Mouse (Mus musculus) liver (tissue): ENCODE data around the gene Nhlh2.

Source experiments
- DNase-seq: peaks from one replicate; pipeline ENCODE4 v3.0.0-alpha.2; 2020; ENCODE audit warnings: mixed read lengths

Gene Nhlh2

DNA sequence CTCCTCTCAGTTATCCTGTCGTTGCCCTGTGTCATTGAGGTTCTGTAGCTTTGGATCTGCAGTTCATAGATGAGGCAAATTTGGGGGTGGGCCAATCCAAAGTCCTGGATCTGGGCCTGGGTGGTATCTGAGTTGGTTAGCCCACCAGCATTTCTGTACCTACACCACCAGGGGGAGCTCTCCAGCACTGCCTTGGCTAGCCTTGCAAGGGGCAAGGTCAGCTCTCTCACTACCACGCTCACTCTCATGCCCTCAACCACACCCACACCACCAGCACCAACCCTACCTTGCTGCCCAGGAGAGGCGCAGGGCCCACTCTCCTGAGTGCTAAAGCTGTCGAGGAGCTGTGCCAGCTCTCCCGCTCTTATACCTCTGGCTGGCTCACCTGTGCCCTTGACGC is 18.0 kb downstream of the Nhlh2 start:
- peak; percentile 48 for DNase-seq

GRCm38 (mm10) chr3:102037806-102038205 is 27.9 kb downstream of the Nhlh2 start:
- no peak for DNase-seq

DNA sequence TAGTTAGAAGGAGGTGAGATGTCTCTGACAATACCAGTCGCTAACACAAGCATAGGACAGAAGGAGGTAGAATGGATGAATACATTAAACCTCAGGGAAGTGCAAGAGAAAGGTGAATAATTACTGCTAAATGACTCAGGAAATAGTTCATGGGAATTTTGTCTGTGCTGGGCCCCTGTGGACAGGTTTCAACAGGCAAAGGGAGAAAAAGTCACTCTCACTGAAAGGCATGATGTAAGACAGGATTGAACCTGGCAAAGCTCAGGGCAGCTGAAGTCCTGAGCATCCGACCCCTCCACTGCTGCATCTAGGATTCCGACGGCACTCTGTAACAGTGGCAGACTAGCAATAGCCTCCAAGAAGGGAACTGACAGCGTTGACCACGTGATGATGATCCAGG is 28.7 kb downstream of the Nhlh2 start:
- DNase-seq: no peak

DNA sequence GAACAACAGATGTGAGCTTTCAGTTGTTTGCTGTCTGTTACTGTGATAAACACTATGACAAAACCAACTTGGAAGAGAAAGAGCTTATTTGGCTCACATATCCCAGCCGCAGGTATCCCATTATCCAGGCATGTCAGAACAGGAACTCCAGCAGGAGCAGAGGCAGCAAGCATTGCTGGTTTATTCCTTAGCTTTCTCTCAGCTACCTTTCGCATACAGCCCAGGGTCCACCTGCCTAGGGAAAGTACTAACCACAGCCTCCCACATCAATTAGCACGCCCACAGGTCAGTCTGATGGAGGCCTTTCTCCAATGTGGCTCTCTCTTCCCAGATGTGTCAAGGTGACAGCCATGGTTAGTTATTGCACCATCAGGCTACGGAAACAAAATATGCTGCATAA is 31.8 kb downstream of the Nhlh2 start:
- DNase-seq: no peak

- no peak for DNase-seq
Measured at GRCm38 (mm10) chr3:102045071-102045470, 35.2 kb downstream of the Nhlh2 start.

DNA sequence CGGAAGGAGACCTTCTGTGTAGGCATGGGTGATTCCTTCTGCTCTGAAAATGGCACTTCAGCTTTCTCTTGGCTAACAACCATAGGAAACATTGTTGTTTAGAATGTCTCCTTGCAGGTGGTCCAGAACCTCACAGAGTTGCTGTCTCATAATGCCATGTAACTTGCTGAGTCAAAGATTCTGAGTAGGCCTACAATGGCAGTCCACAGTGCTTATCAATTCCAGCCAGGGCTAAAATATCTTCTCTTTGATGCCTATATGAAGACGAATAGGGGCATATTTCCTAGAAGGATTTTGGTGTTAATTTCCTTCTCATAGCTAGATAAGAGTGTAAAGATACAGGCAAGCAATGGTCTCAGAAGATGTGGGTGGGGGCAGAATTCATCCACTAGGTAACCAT is 37.7 kb downstream of the Nhlh2 start:
- no peak for DNase-seq

DNA sequence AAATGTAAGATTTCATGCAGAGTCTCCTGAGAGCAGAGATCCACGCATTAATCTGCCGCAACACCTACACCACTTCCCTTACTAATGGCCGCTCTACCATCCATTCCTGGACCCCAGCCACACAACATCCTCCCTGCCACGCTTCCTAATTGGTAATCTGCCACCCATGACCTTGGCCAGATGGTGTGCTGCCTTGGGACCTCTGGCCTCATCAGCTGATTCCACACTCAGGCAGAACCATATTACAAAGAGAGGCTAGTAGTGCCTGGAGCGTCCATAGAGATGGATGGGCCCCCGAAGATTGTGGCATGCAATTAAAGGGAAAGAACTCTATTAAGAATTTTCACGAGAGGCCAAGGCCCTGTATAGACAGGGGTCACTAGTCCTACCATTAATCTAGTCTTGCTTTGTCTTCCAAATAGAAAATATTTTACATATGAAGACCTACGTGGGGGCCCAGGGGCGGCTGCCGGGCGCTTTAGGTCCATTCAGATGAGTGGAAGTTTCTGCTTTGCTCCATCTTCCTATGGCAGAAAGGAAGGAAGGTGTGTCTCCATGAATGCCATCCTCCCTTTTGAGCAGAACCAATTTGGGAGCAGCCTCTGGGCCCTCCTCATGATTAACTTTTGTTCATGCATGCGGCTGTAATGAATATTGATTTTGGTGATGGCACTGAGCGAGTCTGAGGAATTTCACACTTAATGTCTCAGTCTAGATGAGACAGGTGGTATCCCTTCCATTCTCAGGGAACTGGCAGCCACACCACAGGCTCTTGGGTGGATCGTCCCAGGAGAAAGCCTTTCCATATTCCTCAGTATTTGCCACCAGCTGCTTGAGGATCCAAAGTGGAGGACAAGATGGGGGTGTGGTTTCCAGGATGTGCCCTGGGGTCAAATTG is 39.6 kb downstream of the Nhlh2 start:
- DNase-seq: no peak

DNA sequence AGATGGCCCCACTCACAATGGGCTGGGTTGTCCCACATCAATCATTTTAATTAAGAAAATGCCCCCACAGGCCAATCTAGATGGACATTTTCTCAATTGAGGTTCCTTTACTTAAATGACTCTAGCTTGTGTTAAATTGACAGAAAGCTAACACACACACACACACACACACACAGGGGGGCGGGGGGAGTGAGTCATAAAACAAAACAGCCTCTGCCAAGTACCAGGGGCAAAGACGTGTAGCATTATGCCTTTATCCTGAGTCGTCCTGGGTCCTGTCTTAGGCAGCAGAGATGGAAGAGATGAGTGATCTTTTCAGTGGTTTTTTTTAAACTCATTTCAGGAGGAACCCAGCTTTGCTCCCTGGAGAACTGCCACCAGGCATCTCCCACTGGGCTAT is 42.2 kb downstream of the Nhlh2 start:
- no peak for DNase-seq

- no peak for DNase-seq
Measured at GRCm38 (mm10) chr3:102053293-102053692, 43.4 kb downstream of the Nhlh2 start.

- no peak for DNase-seq
Measured at GRCm38 (mm10) chr3:102055878-102056277, 46.0 kb downstream of the Nhlh2 start.

DNA sequence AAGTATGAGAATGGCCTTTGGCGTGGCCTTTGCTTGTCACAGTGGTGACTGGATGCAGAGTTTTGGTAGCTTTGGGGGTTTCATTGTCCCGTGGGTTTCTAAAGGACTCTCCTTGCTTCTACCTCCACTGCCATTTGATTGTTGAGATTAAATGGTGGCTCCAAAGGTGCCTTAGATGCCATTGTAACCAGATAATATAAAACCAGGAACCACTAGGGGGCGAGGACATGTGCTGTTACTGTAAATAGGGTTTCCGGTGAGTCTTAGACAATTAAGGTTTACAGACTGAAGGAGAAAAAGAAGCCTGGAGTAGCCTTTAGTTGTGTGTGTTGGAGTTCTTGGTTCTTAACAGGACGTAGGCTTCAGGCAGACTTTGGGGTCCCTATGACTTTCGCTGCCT is 50.2 kb downstream of the Nhlh2 start:
- DNase-seq: no peak

- peak; percentile 55 for DNase-seq
Measured at GRCm38 (mm10) chr3:102061923-102062670, 52.2 kb downstream of the Nhlh2 start.

DNA sequence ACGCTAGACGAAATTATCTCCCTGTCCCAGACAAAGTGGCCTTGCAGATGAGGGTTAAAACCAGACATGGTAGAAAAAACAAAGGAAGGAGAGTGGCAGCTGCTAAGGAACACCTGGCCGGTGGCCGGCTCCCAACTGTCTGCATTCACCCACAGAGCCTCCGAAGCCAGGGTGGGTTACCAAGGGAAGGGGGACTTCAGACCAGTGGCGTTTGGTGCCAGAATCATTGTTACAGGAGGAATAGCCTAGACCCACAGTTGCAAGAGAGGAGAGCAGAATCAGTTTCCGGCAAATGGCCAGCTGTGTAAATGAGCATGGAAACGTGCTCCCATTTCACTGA is 52.8 kb downstream of the Nhlh2 start:
- DNase-seq: no peak

DNA sequence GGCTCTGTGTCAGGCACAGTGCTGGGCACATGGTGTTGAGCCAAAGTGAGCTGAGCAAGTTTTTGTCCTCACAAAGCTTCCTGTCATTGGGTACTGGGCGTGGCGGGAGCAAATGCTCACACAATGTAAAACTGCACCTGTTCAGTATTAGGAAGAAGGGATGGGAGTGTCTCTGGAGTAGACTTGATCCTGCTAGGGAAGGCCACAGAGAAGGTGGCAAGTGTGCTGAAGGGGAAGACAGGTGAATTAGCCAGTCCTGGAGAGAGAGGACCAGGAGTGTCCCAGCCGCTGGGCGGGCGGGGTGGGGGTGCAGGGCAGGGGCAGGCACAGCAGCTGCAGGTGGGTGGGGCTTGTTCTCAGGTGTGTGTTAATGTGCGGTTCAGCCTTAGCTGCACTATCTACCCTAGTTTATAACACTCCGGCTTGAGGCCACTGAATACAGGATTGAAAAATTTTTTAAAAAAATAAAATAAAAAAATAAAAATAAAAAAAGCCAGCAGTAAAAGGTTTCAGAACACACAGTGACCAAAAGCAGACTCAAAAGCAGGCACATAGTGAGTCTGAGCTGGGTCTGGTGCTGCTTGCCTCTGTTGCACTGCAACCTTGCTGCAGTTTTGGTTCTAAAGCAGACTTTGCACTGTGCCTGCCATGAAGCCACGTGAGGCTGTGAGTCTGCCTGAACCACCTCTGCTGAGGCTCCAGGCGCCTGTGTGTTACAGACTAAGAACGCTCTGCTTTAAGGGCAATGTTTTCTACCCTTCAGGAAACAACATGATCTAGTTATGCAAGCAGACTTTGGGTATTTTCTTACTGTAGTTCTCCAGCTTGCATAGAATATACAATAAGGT is 53.6 kb downstream of the Nhlh2 start:
- no peak for DNase-seq

DNA sequence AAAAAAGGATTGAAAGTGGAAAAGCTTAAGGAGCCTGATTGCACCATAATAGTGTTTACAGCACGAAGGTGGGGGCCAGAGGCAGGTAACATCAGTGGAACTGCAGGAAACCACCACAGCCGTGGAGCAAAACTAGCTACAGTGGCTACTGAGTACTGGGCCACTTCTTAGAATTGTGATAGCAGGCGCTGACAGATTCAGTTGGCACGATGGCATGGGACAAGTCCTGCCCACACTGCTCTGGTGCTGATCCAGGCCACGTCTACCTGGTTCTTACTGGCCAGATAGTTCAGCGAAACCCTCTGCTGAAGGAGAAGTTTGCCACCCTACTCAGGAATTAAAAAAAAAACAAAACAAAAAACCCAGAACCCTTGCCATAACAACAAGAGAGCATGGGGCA is 54.7 kb downstream of the Nhlh2 start:
- no peak for DNase-seq
